Mouse (Mus musculus): ENCODE measurements at regions not wholly inside any gene's neighbourhood (a gene's known extent, or its start where the extent isn't known, plus 50 kb on each side); places are given as distances from the start of the nearest gene placed in this dataset. TPM values are rescaled to one million over a fixed set of nuclear protein-coding genes. Genes with fewer than 3 reads are reported as not detected.

- no peak for ATAC-seq (ENCODE audit: low read depth)
- H3K9me3 ChIP-seq (replicated peaks) = peaks cover 21% of the 10 kb centered on the region
- DNase-seq = no peak
- H3K36me3 ChIP-seq = no peaks in the 10 kb centered on the region
- H3K4me1 ChIP-seq (replicated peaks) = no peaks in the 10 kb centered on the region
- WGBS (ENCODE audit: insufficient replicate concordance) = 36% methylated on average over 2 of the region's 2 CpGs
- H3K27ac ChIP-seq = no peak overlapping the region
- no peak overlapping the region for H3K4me2 ChIP-seq
- H3K9ac ChIP-seq = no peak overlapping the region
- no peak overlapping the region for H3K4me3 ChIP-seq (replicated peaks)
- H3K27me3 ChIP-seq = no peaks in the 10 kb centered on the region
Observed at GRCm38 (mm10) chr16:3271819-3272490, 318.9 kb upstream of the Olfr161 start.

GRCm38 (mm10) chr16:3273427-3273826 is 317.4 kb upstream of the Olfr161 start:
- no peak for DNase-seq
- Histone ChIP-seq H3K9me3 (replicated peaks) (peaks cover 25% of the 10 kb centered on the region), H3K36me3 (no peaks in the 10 kb centered on the region), H3K4me2 (no peak overlapping the region), H3K9ac (no peak overlapping the region), H3K27me3 (no peaks in the 10 kb centered on the region), H3K4me1 (replicated peaks) (no peaks in the 10 kb centered on the region), H3K4me3 (replicated peaks) (no peak overlapping the region), H3K27ac (no peak overlapping the region)
- WGBS (ENCODE audit: insufficient replicate concordance) = 52% methylated on average over 2 of the region's 2 CpGs
- ATAC-seq (ENCODE audit: low read depth) = no peak

Small RNA genes in the stretch of these regions (microRNA-seq; reads per million reads assigned to microRNA genes)
- not detected for gene Gm23215
